Mouse (Mus musculus) adipocyte (in vitro differentiated cells): Measurements from ENCODE around the gene Wdcp.
"Not testable (repeated sequence)": the region's sequence is repeated elsewhere in the genome, so short reads cannot be mapped to it uniquely, and the experiment has no call there.

Experiments used
- DNase-seq: peaks from one replicate; pipeline ENCODE4 v3.0.0-alpha.2; 2016; ENCODE audit warnings: low spot score

Gene Wdcp

GRCm38 (mm10) chr12:4871260-4871659 lies 28.2 kb downstream of the Wdcp start:
- DNase-seq, result no peak

GRCm38 (mm10) chr12:4872273-4872672 lies 29.2 kb downstream of the Wdcp start:
- no peak for DNase-seq

- no peak for DNase-seq
Measured at GRCm38 (mm10) chr12:4872983-4873477, 29.9 kb downstream of the Wdcp start.

GRCm38 (mm10) chr12:4873531-4873930 lies 30.4 kb downstream of the Wdcp start:
- DNase-seq, result no peak

- peak; percentile 42 for DNase-seq
Measured at GRCm38 (mm10) chr12:4874161-4874927, 31.2 kb downstream of the Wdcp start, which contains the start of gene Mfsd2b. Gene Mfsd2b, minus strand, starts transcription at chr12:4874359.

GRCm38 (mm10) chr12:4875623-4876022 lies 32.5 kb downstream of the Wdcp start:
- no peak for DNase-seq

GRCm38 (mm10) chr12:4878296-4878783 lies 35.2 kb downstream of the Wdcp start:
- no peak for DNase-seq

GRCm38 (mm10) chr12:4879048-4879447 lies 35.9 kb downstream of the Wdcp start:
- DNase-seq, result no peak

- DNase-seq, result no peak
Measured at GRCm38 (mm10) chr12:4882086-4882485, 39.0 kb downstream of the Wdcp start.

GRCm38 (mm10) chr12:4885062-4885461 lies 42.0 kb downstream of the Wdcp start:
- no peak for DNase-seq

GRCm38 (mm10) chr12:4886581-4886980 lies 43.5 kb downstream of the Wdcp start:
- not testable (repeated sequence) for DNase-seq

- DNase-seq, result no peak
Measured at GRCm38 (mm10) chr12:4888739-4889138, 45.6 kb downstream of the Wdcp start.

- no peak for DNase-seq
Measured at GRCm38 (mm10) chr12:4889251-4889650, 46.1 kb downstream of the Wdcp start.

- no peak for DNase-seq
Measured at GRCm38 (mm10) chr12:4889891-4890290, 46.8 kb downstream of the Wdcp start.

- DNase-seq, result no peak
Measured at GRCm38 (mm10) chr12:4898024-4898423, 54.9 kb downstream of the Wdcp start.

GRCm38 (mm10) chr12:4905946-4906345 lies 62.8 kb downstream of the Wdcp start:
- no peak for DNase-seq

GRCm38 (mm10) chr12:4906476-4906875 lies 63.4 kb downstream of the Wdcp start:
- DNase-seq, result no peak

- DNase-seq, result peak; percentile 83
Measured at GRCm38 (mm10) chr12:4906951-4907906, 64.1 kb downstream of the Wdcp start, which contains the start of gene Ubxn2a. Gene Ubxn2a, minus strand, starts transcription at chr12:4907705.

- no peak for DNase-seq
Measured at GRCm38 (mm10) chr12:4908391-4908790, 65.3 kb downstream of the Wdcp start.
